Mouse (Mus musculus) forebrain, embryonic 13.5 days (tissue): ENCODE results near the gene Rcn2. TPM values are rescaled to one million over a fixed set of nuclear protein-coding genes. Genes with fewer than 3 reads are reported as not detected.

Source experiments
- ATAC-seq: fragments of 200-750 bp; cut with Nextera tagmentation; 2 replicates; pipeline ENCODE4 v1.8.0; 2017
- H3K27ac ChIP-seq: fragments of 300-500 bp; sonication (generic); 2 replicates; pipeline ENCODE4 v1.5.1; 2015; ENCODE audit warnings: inconsistent platforms, mild to moderate bottlenecking, moderate library complexity
- H3K27me3 ChIP-seq: fragments of 300-500 bp; sonication (generic); 2 replicates; pipeline ENCODE4 v1.6.1; 2015; ENCODE audit warnings: mild to moderate bottlenecking, inconsistent platforms
- H3K36me3 ChIP-seq: fragments of 300-500 bp; sonication (generic); 2 replicates; pipeline ENCODE4 v1.6.1; 2015; ENCODE audit warnings: mild to moderate bottlenecking, inconsistent platforms; ENCODE audit not compliant: poor library complexity, severe bottlenecking
- H3K4me1 ChIP-seq: fragments of 300-500 bp; sonication (generic); 2 replicates; pipeline ENCODE4 v1.6.1; 2015; ENCODE audit warnings: inconsistent platforms
- H3K4me2 ChIP-seq: fragments of 300-500 bp; sonication (generic); 2 replicates; pipeline ENCODE4 v1.6.1; 2015; ENCODE audit warnings: inconsistent platforms, mild to moderate bottlenecking, moderate library complexity
- H3K4me3 ChIP-seq: fragments of 300-500 bp; sonication (generic); 2 replicates; pipeline ENCODE4 v1.5.1; 2015; ENCODE audit warnings: mild to moderate bottlenecking, inconsistent platforms
- H3K9ac ChIP-seq: fragments of 300-500 bp; sonication (generic); 2 replicates; pipeline ENCODE4 v1.6.1; 2015; ENCODE audit warnings: mild to moderate bottlenecking, inconsistent platforms
- H3K9me3 ChIP-seq: fragments of 300-500 bp; sonication (generic); replicated peaks from 2 replicates; pipeline ENCODE4 v1.6.1; 2016; ENCODE audit warnings: inconsistent platforms
- WGBS: fragments of 180-500 bp; shearing (Covaris S2); methylation state at CpG from one replicate; pipeline ENCODE4 v1.1.7; 2015; 5-methylcytosine and 5-hydroxymethylcytosine counted together
- polyA plus RNA-seq: library from polyadenylated mRNA; unstranded; fragments of >200 nt; fragmentation: Nextera tagmentation; extraction: Ambion mirVana; gene quantifications from 2 replicates; pipeline ENCODE4 v1.2.1, GENCODE M21; 2015

Rcn2 gene
- polyA plus RNA-seq, 1 experiment from 2014 or later, result 328 TPM

DNA sequence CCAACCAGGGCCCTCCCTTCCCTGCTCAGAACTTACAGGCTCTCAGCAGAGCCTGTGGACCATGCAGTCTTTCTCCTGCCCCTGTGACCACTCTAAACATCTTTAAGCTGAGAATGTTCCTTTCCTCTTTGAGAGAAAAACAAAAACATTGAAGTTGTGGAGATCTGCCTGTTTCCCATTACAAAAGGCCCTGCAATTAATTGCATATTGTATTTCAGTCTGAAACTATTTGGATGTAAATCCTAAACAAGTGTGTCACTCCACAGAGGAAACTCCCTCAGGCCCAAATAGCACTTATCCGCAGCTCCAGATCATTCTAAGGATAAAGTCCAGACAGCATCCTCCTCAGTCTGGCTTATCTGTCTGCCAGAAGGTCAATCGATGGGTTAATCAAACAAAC lies 31.2 kb downstream of the Rcn2 start:
- Histone ChIP-seq H3K9me3 (no peaks in the 10 kb centered on the region), H3K36me3 (peaks cover 54% of the 10 kb centered on the region), H3K4me1 (peaks cover 14% of the 10 kb centered on the region; the same call in 1 of the 2 replicates), H3K27me3 (no peaks in the 10 kb centered on the region), H3K4me3 (no peak overlapping the region), H3K4me2 (no peak overlapping the region), H3K27ac (no peak overlapping the region), H3K9ac (no peak overlapping the region)
- 85% methylated on average over 2 of the region's 2 CpGs for WGBS
- no peak for ATAC-seq

DNA sequence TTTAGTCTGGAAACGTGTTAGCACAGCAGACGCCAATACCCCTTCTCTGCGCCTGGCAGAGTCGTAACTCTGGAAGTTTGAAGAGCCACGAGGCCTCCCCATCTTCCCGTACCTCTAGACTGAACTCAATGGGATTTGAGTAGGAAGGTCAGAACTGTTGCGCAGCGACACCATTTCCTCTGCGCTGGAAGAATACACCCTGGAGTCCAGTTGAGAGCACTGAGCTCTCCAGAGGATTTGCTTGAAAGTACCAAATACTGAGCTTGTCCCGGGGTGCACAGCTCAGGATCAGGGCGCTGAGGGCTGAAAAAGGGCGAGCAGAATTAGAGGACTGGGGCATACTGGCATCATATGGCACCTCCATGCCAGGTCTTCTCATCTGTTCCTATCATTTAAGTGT lies 33.2 kb downstream of the Rcn2 start:
- Histone ChIP-seq H3K4me1 (peaks cover 14% of the 10 kb centered on the region; the same call in 1 of the 2 replicates), H3K4me3 (no peak overlapping the region), H3K27ac (no peak overlapping the region), H3K4me2 (no peak overlapping the region), H3K36me3 (peaks cover 53% of the 10 kb centered on the region), H3K9me3 (no peaks in the 10 kb centered on the region), H3K9ac (no peak overlapping the region), H3K27me3 (no peaks in the 10 kb centered on the region)
- 0 out of 2 replicates have a peak, but pooled peaks have one; percentile 27 for ATAC-seq
- 72% methylated on average over 12 of the region's 12 CpGs for WGBS

GRCm38 (mm10) chr9:56075264-56075663 lies 33.6 kb downstream of the Rcn2 start:
- Histone ChIP-seq H3K27ac (no peak overlapping the region), H3K4me2 (no peak overlapping the region), H3K27me3 (no peaks in the 10 kb centered on the region), H3K4me3 (no peak overlapping the region), H3K36me3 (peaks cover 51% of the 10 kb centered on the region), H3K9ac (no peak overlapping the region), H3K4me1 (peaks cover 14% of the 10 kb centered on the region; the same call in 1 of the 2 replicates), H3K9me3 (no peaks in the 10 kb centered on the region)
- peak; percentile 59 for ATAC-seq
- WGBS, result 8% methylated on average over 4 of the region's 4 CpGs

GRCm38 (mm10) chr9:56075901-56076620 lies 34.4 kb downstream of the Rcn2 start:
- WGBS, result 71% methylated on average over 7 of the region's 7 CpGs
- Histone ChIP-seq H3K4me3 (no peak overlapping the region), H3K9ac (peak overlapping the region; percentile 30; the same call in 1 of the 2 replicates), H3K27ac (peak overlapping the region; percentile 31), H3K27me3 (no peaks in the 10 kb centered on the region), H3K4me1 (peaks cover 14% of the 10 kb centered on the region; the same call in 1 of the 2 replicates), H3K36me3 (peaks cover 43% of the 10 kb centered on the region), H3K4me2 (no peak overlapping the region), H3K9me3 (no peaks in the 10 kb centered on the region)
- ATAC-seq, result peak; percentile 30; the same call in 1 of the 2 replicates

DNA sequence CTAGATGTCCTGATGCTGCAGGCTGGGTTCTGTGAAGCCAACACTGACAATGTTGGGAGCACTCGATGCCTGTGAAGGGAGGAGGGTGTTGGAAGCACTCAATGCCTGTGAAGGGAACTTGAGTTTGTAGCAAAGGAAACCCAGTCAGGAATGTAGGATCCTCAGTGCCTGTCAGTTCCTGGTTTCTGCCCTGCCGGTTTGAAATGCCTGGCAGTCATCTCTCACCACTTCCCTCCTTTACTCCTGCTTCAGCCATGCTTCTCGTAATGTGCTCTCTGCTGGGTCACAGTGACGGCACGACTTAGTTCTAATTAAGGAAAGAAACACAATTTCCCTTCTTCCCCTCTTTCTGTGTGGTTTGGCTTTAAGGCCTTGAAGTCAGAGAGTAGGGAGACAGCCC lies 37.9 kb downstream of the Rcn2 start:
- no peak for ATAC-seq
- no peak overlapping the region for H3K9ac ChIP-seq
- no peaks in the 10 kb centered on the region for H3K27me3 ChIP-seq
- H3K27ac ChIP-seq, result no peak overlapping the region
- no peak overlapping the region for H3K4me2 ChIP-seq
- peaks cover 14% of the 10 kb centered on the region; the same call in 1 of the 2 replicates for H3K4me1 ChIP-seq
- 86% methylated on average over 5 of the region's 5 CpGs for WGBS
- H3K9me3 ChIP-seq, result no peaks in the 10 kb centered on the region
- H3K4me3 ChIP-seq, result no peak overlapping the region
- H3K36me3 ChIP-seq, result peaks cover 27% of the 10 kb centered on the region

DNA sequence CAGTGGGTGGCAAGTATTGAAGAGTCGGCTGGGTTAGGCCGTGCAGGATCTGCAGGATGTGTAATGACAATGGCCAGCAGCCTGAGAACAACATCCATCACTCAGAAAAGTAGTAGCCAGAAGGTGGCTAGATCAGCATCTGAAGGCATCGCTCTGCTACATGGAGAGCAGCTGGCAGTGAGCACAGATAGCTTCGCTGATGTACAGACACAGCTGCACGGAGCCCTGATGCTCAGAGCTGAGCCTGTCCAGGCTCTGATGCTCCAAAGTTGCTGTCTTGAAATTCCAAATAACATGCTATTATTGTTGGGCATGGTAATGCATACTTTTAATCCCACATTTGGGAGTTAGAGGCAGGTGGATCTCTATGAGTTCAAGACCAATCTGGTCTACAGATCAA lies 44.9 kb downstream of the Rcn2 start:
- Histone ChIP-seq H3K9ac (no peak overlapping the region), H3K4me3 (no peak overlapping the region), H3K4me2 (no peak overlapping the region), H3K36me3 (no peaks in the 10 kb centered on the region), H3K27ac (no peak overlapping the region), H3K27me3 (no peaks in the 10 kb centered on the region), H3K9me3 (no peaks in the 10 kb centered on the region), H3K4me1 (peaks cover 10% of the 10 kb centered on the region)
- 93% methylated on average over 5 of the region's 5 CpGs for WGBS
- ATAC-seq, result no peak

- Histone ChIP-seq H3K27me3 (no peaks in the 10 kb centered on the region), H3K36me3 (no peaks in the 10 kb centered on the region), H3K9me3 (no peaks in the 10 kb centered on the region), H3K4me3 (no peak within 1 kb of the TSS), H3K4me1 (peaks cover 10% of the 10 kb centered on the region), H3K27ac (peak within 1 kb of the TSS; percentile 61), H3K4me2 (peak within 1 kb of the TSS; percentile 45), H3K9ac (peak within 1 kb of the TSS; percentile 51; the same call in 1 of the 2 replicates)
- peak; percentile 87 for ATAC-seq
- WGBS, result 36% methylated on average over 22 of the region's 22 CpGs
These were observed 48.3 kb downstream of the Rcn2 start, which contains the start of gene Pstpip1 for GRCm38 (mm10) chr9:56089778-56090520. Pstpip1 (plus strand) TSS chr9:56089962.

DNA sequence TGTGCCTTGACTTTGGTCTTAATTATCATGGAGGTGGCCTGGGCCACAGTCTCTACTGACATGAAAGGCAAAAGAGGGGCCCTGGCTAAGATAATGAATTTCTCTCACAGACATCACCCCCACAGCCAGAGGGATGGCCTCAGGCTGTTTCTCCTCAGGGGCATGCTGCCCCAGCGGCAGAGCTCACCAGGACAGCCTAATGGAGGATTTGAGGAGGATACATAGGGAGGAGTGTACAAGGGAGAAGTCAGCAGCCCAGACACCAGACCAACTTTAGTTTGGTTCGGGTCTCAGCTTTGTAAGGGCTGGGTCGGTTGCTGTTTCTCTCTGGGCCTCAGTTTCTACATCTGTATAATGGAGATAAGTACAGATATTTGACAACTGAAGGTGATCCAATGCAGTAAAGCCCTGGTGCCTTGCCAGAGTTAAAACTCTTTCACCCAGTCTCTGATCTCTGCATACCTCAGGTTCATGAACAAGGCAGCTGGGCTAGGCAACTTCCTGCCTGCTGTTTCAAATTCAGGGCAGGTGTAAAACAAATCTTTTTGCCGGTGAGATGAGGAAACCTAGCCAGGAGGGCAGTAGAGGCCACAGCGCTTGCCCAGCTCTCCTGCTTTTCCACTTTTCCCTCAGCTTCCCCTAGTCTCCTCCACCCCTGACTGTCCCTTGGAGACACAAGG lies 49.0 kb downstream of the Rcn2 start:
- Histone ChIP-seq H3K27ac (no peak overlapping the region), H3K4me3 (no peak overlapping the region), H3K27me3 (no peaks in the 10 kb centered on the region), H3K36me3 (no peaks in the 10 kb centered on the region), H3K9ac (peak overlapping the region; percentile 51; the same call in 1 of the 2 replicates), H3K4me2 (peak overlapping the region; percentile 45; the same call in 1 of the 2 replicates), H3K9me3 (no peaks in the 10 kb centered on the region), H3K4me1 (peaks cover 10% of the 10 kb centered on the region)
- 82% methylated on average over 5 of the region's 5 CpGs for WGBS
- ATAC-seq, result peak; percentile 48

- no peak overlapping the region for H3K9ac ChIP-seq
- no peaks in the 10 kb centered on the region for H3K27me3 ChIP-seq
- H3K4me3 ChIP-seq, result no peak overlapping the region
- ATAC-seq, result no peak
- no peaks in the 10 kb centered on the region for H3K36me3 ChIP-seq
- 35% methylated on average over 2 of the region's 2 CpGs for WGBS
- H3K27ac ChIP-seq, result no peak overlapping the region
- no peak overlapping the region for H3K4me2 ChIP-seq
- no peaks in the 10 kb centered on the region for H3K9me3 ChIP-seq
- H3K4me1 ChIP-seq, result peaks cover 10% of the 10 kb centered on the region
These were observed 50.5 kb downstream of the Rcn2 start for GRCm38 (mm10) chr9:56092102-56092501.

DNA sequence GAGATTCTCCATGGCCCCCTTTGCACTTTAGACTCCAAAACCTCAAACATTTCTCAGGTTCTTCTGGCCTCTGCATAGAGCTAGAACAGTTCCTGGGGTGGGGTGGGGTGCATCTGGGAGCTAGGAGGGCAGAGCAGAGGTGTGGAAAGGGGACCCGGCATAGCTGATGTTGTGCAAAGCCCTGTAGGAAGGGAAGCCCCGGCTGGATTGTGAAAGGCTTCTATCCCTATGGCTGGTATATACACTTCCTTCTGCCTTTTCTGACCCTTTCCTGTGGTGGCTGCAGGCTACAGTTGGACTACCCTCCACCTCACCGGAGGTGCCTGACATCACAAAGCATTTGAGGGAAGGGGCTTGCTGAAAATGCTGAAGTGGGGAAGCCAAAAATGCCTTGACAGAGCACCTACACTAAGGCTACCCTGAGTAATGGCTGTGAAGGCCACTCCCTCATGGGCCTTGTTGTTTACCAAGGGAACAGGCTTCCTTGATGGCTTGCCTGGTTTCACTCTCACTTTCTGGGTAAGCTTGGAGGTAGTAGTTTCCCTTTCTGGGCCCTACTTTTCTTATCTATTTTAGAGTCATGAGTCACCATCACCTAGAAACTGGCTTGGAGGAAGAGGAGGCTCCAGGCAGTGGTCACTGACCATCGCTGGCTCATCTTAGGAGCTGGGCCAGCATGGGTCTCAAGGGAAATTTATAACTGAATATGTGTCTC lies 56.1 kb downstream of the Rcn2 start:
- WGBS, result 88% methylated on average over 4 of the region's 4 CpGs
- Histone ChIP-seq H3K4me3 (no peak overlapping the region), H3K27ac (no peak overlapping the region), H3K9me3 (no peaks in the 10 kb centered on the region), H3K4me1 (no peaks in the 10 kb centered on the region), H3K9ac (no peak overlapping the region), H3K27me3 (no peaks in the 10 kb centered on the region), H3K4me2 (no peak overlapping the region), H3K36me3 (no peaks in the 10 kb centered on the region)
- ATAC-seq, result no peak

GRCm38 (mm10) chr9:56100041-56100522 lies 58.4 kb downstream of the Rcn2 start:
- 82% methylated on average over 7 of the region's 7 CpGs for WGBS
- no peak overlapping the region for H3K9ac ChIP-seq
- H3K4me2 ChIP-seq, result no peak overlapping the region

More at GRCm38 (mm10) chr9:56100041-56100522, 58.4 kb downstream of the Rcn2 start:
- no peak for ATAC-seq
- Histone ChIP-seq H3K9me3 (no peaks in the 10 kb centered on the region), H3K27ac (no peak overlapping the region), H3K36me3 (no peaks in the 10 kb centered on the region), H3K4me1 (no peaks in the 10 kb centered on the region), H3K4me3 (no peak overlapping the region), H3K27me3 (no peaks in the 10 kb centered on the region)
